Mouse (Mus musculus): ENCODE measurements around the gene Zdhhc22. TPM values are rescaled to one million over a fixed set of nuclear protein-coding genes. Genes with fewer than 3 reads are reported as not detected.

Zdhhc22 gene
- total RNA-seq, 2 experiments from 2014 or later, result not detected

DNA sequence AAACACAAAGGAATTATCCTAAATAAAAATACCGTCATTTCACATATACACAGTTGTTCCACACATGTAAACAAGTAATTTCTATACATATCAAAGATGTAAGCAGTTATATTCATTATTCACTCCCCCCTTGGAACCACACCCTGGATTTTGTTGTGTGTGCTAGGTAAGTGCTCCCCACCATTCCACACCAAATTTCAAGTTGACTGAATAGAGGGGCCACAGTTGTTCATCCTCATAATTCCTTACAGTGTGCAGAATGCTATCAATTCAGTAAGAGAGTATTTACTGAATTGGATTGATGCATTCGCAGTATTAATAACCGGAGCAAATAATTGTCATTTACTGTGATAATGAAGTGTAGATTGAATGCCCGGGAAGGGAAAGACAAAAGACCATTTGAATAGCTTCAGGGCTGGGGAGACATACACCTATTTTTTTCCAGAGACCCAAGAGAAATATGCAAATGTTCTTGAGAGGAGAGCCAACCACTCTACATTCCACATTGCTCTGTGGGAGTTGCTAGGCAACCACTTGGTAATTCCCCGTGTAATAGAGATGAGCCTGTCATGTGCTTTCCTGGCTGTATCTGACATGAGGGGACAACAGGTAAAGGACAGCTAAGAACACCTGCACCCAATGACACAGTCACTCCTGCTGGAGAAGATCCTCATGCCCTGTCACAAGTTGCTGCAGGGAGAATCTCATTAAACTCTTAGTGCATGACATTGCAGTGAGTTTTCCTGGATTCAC lies 48.3 kb downstream of the Zdhhc22 start:
- DNase-seq, result no peak
- intact Hi-C loops (cut with DNase I), result no loop called here

DNA sequence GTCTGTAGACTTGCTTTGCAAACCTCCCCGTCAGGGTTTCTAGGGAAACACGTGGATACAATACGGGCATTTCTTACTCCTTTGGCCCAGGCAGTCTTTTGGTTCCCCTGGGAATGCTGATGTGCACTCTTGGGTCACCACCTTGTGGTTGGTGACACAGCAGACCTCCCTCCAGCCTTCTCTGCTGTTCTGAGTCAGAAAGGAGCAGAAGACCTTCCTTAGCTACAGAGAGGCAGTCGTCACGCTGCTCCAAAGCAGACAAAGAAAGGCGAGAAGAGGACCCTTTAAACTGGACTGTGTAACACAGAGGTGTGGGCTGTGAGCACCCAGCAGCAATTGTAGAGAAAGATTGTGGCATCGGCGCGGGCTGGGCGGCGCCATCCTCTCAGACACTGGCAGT lies 49.1 kb downstream of the Zdhhc22 start:
- DNase-seq, result no peak
- intact Hi-C loops (cut with DNase I), result no loop called here

DNA sequence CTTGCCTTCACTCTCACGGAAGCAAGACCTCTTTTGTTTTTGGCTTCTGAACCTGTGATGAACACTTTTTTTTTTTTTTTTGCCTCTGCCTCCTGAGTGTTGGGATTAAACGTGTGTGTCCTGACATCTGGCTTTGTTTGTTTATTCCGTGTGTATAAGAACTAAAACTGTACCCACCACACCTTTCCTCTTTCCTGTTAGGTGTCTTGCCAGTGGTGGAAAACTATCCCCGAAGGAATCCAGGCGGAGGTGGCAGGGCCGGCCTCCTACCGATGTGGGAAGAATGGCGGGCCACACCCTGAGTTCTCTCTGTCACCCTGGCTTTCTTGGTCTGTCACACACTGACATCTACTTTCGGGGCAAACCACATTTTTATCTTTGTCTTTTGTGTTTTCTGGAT lies 51.7 kb downstream of the Zdhhc22 start:
- no peak for DNase-seq
- intact Hi-C loops (cut with DNase I), result no loop called here

DNA sequence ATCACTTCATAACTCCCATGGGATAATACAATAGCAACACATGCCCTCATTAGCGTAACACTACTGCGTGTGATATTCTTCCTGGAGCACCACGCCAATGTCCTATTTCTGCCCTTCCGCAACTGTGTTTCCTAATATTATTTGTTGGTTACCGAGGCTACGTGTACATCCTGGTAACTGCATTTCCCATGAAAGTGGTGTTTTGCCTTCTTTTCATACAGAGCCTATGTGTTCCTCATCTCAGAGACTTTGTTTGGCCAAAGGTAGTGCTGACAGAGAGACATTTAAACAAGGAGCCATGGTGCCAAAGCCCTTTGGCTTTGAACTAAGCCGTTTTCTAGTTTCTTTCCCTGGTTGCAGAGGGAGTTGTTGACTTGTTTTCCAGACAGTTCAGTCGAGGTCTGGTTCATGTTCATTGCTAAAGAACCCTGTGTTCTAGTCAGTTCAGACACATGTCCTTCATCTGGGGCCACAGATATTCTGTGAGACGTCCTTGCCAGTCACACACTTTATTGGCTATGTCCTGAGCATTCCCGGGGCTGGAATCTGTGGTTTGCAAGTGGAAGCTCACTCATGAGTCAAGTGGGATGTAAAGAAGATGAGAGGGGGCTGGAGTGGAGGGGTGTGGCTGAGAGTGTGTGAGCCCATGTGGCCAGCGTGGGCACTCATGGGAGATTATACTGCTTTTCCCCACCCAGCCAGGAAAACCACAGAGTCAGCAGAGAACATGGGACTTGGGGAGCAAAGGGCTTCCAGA lies 53.5 kb downstream of the Zdhhc22 start:
- intact Hi-C loops (cut with DNase I), result no loop called here
- no peak for DNase-seq

DNA sequence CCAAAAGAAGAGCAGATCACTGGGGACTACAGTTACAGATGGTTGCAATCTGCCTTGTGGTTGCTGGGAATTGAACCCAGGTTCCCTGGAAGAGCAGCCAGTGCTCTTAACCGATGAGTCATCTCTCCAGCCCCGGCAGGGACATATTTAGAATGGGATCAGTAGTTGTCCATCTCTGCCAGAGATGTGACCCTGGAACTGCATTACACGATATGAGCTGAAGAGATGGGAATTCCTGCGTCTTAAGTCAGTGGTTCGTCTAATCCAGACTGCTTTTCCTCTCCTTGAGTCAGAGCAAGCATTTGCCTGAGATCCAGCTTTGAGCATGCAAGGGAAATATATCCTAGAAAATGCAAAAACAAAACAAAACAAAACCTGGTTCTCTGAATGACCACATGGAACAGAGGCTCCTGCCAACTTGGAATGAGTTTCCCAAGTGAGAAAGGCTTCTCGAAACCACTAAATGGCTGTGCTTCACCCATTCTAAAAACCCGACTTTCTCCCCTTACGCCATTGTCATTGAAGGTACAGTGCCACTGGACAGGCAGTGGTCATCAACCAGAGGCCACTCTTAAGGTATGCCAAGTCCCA lies 54.4 kb downstream of the Zdhhc22 start:
- DNase-seq, result no peak
- intact Hi-C loops (cut with DNase I), result no loop called here

DNA sequence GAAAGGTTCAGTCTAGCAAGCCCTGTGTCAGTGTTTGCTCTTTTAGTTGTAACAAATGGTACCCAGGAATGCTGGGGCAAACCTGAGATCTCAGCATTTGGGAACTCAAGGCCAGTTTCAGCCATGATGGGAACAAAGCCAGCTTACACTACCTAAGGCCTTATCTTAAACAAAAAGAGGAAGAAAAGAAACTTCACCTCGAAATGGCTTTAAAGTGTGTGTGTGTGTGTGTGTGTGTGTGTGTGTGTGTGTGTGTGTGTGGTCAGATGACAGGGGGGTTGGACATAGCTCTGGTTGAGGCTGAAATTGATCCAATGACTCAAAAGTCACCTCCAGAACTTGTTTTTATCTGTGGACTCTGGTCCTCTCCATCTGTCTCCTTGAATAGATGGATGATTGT lies 55.5 kb downstream of the Zdhhc22 start:
- intact Hi-C loops (cut with DNase I), result no loop called here
- no peak for DNase-seq

DNA sequence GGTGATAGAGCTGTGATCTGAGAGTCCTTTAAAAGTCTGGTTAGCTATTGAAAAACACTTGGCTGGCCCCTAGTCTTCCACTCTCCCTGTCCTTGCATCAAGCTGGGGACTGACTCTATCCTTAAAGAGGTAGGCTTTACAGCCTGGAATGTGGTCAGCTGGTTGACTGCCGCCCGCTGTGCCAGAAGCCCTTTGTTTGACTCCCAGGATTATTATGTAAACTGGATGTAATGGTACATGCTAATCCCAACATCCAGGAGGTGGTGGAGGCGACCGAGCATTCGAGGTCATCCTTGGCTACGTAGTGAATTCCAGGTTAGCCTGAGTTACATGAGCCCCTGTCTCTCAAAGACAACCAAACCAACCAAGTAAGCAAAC lies 57.7 kb downstream of the Zdhhc22 start:
- peak; percentile 72 to 78 for DNase-seq
- intact Hi-C loops (cut with DNase I), result no loop called here

DNA sequence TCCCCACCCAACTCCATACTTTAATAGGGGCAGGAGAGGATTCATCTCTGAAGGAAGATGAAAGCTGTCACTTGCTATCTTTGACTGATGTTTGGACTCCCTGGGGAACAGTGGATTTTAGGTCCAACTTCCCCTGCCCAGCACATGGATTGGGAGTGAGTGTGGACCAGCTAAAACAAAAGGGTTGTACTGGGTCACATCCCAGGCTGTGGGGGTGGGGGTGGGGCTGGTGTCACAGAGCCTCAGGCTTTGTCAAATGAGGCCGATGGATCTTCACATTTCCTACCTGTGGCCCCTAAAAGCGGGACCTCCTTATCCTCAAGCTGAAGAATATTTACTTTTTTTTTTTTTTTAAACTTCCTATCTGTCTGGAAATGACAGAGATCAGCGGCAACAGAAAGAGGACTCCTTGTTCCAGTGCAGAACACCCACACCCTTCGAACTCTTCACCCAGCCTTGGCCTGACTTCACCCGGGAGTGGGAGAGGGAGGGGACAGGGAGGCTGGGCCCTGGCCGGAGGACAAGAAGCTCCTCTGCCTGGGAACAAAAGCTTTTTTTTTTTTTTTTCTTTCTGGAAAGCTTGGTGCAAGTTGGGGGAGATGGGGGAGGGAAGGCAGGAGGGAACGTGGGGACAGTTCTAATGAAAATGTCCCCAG lies 58.2 kb downstream of the Zdhhc22 start:
- intact Hi-C loops (cut with DNase I), result no loop called here
- peak; percentile 89 to 90 for DNase-seq

DNA sequence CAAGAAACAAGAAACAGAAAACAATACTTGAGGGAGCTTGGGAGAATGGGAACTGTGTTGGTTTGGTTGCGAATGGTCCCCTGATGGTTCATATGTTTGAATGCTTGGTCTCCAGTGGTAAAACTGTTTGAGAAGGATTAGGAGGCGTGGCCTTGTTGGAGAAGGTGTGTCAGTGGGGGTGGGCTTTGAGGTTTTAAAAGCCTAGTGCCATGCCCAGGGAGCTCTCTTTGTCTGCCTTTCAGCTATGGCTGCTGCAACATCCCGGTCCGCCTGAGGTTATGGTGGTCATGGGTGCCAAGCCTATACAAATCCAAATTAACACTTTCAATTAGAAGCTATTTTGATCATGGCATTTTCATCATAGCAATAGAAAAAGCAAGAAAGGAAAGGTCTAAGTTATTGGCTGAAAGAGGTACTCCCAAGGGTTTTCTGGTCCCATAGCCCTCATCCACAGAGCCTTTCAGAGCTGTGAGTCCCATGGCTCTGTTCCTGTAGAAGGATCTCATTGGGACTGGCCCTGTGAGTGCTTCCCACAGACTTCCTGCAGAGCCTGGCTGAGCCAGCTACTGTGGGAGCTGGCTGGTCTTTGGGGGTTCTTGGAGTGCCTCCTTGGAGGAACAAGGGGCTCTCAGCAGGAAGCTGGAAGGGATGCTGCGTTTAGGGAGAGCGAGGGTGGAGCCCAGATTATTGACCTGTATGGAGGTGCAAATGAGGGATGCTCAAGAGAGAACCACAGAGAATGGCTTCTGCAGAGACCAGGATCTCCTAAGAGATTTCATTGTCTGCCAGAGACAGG lies 59.1 kb downstream of the Zdhhc22 start:
- DNase-seq, result peak in 1 of 2 experiments; percentile 42

More for the DNA sequence above, 59.1 kb downstream of the Zdhhc22 start:
- intact Hi-C loops (cut with DNase I), result no loop called here

Small RNA genes within 50 kb of the gene (microRNA-seq; reads per million reads assigned to microRNA genes)
- gene Gm25847, result 0 reads per million in 2 experiments

Other genes starting within 250 kb of the Zdhhc22 start
- 10 to 100 TPM; 44.7 to 51.8 TPM for gene Irf2bpl, start 105.6 kb downstream of the Zdhhc22 start, total RNA-seq (2021)
- 10 to 100 TPM; 44.2 to 45.6 TPM for gene Cipc, start 43.4 kb downstream of the Zdhhc22 start, total RNA-seq (2021)
- gene Tmem63c, start 30.9 kb upstream of the Zdhhc22 start, total RNA-seq (2021), result under 1 TPM in 1 of 2 experiments, not detected in 1; 0.07 TPM
- gene Ngb, start 112.1 kb upstream of the Zdhhc22 start, total RNA-seq (2021), result not detected
- 10 to 100 TPM; 48.1 to 53.0 TPM for gene Gstz1, start 156.7 kb upstream of the Zdhhc22 start, total RNA-seq (2021)
- gene Pomt2, start 157.5 kb upstream of the Zdhhc22 start, total RNA-seq (2021), result 10 to 100 TPM; 11.5 to 11.9 TPM
- gene Samd15, start 209.3 kb upstream of the Zdhhc22 start, total RNA-seq (2021), result under 1 TPM; 0.32 to 0.57 TPM
- 1 to 10 TPM; 5.4 to 6.0 TPM for gene Tmed8, start 210.0 kb upstream of the Zdhhc22 start, total RNA-seq (2021)
- under 1 TPM; 0.33 to 0.66 TPM for gene Noxred1, start 248.3 kb upstream of the Zdhhc22 start, total RNA-seq (2021)

Data from heart, postnatal 14 days (tissue).